Mouse (Mus musculus) gonadal fat pad, adult 2 months (tissue): ENCODE data around the gene Apol8. TPM values are rescaled to one million over a fixed set of nuclear protein-coding genes. Genes with fewer than 3 reads are reported as not detected.

Source experiments
- DNase-seq: peaks from one replicate; pipeline ENCODE4 v3.0.0-alpha.2; 2012; ENCODE audit warnings: low read depth
- polyA plus RNA-seq: library from polyadenylated mRNA; depleted of rRNA; stranded (reverse); fragments of >200 nt; gene quantifications from 2 replicates; pipeline ENCODE4 v1.2.3, GENCODE M21; 2012

The Apol8 gene
- polyA plus RNA-seq, 1 experiment, result 0.07 TPM

- no peak for DNase-seq
Observed at GRCm38 (mm10) chr15:77785807-77786206, 29.0 kb upstream of the Apol8 start.

DNA sequence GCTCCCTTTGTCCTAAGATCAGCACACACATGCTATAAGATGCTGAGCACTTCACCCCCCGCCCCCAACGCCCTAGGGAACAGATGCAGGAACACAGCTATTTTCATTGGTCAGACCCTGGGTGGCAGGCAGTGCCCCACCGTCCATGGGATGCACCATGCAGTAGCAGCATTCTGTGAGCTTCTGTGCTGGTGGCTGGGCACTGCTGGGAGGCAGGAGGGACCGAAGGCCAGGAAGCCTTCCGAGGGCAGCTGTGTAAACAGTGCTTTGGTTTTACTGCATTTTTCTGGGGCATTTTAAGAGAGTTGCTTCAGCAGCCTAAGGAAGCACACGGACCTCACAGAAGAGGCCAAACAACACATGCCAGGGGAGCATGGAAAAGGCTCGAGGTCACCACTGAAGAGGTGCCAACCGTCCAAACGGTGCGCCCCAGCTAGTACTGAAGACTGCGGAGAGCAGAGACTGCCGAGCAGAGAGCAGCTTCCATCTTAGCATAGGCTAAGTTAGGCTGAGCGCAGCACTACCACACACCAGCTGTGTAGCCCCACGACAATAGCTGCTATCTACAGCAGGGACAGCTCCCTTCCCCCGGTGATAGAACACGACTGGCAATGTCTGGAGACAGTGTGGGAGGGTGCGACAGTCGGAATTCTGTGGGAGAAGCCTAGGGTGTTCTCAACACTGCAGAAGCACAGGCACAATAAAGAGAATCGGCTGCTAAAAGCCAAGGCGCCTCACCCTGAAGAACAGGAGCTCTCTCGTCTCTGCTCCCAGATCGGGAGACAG lies 27.4 kb upstream of the Apol8 start:
- DNase-seq, result no peak

DNA sequence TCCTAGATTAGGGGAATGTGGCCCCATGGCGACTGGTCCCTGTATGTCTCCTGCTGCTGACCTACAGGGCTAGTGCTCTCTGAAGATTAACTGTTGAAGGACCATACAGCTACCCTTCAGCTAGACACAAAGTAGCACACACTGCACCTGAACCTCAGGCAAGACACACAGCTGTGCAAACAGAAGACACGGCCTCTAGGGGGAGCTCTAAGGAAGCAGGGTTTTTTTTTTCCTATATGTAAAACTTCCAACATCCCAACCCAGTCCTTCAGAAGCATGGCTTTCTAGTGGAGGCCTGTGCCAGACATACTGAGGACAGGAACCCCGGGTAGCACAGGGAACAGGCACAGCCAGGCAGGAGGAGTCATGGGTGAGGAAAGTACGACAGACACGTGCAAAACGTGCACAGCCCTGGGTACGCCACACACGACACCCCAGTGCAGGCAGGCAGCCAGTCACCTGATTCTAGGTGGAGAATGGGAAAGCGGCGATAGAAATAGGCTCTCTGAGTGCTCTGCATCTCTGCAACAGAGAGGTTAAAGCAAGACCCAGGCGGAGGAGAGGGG lies 25.7 kb upstream of the Apol8 start:
- DNase-seq, result no peak

DNA sequence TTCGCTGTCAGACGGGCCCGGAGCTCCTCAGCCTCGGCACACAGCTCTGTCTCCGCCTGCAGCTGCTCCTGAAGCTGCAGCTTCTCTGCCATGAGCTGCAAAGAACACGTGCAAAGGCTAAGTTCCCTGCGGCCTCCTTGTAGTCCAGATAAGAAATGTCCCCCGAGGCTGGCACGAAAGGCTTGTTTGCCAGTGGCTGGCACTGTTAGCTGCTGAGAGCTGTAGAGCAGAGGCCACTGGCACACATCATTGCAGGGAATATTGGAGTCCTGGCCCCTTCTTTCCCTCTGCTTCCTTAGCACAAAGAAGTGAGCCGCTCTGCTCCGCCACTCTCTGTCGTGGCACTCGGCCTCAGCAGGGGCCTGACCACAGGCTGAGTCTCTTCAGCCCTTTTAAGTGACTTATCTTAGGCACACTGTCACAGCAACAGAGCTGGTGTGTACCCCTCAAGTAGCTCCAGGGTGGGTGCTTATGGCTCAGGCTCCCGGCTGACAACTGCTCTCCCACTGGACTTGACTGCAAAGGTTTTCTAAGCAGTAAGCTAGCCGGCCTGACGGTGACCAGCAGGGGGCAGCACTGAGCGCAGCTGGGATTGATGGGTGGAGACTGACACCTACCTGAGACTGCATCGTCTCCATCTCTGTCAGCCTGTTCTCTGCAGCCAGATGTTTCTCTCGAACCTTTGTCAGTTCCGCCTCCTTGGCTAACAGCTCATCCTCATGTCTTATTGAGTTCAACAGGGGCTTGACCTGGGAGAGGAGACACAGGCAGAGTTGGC lies 18.6 kb upstream of the Apol8 start:
- no peak for DNase-seq

DNA sequence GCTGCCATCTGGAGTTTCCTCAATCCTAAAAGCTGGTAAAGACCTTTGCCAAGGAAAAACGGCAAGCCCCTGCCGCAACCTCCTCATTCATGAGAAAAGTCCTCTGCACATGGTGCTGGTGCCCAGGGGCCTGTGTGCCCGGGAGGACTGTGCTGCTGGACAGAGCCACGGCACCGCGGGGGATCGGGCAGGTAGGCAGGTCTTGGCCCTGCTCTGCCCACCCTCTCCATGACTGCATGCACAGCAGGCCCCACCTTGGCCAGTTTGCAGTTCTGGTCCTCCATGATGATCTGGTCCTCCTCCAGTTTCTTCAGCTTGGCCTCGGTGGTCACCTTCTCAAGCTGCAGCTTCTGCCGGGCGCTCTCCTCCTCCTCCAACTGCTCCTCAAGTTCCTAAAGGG lies 17.5 kb upstream of the Apol8 start:
- DNase-seq, result no peak

- no peak for DNase-seq
Observed at GRCm38 (mm10) chr15:77773099-77773915, 16.5 kb upstream of the Apol8 start.

DNA sequence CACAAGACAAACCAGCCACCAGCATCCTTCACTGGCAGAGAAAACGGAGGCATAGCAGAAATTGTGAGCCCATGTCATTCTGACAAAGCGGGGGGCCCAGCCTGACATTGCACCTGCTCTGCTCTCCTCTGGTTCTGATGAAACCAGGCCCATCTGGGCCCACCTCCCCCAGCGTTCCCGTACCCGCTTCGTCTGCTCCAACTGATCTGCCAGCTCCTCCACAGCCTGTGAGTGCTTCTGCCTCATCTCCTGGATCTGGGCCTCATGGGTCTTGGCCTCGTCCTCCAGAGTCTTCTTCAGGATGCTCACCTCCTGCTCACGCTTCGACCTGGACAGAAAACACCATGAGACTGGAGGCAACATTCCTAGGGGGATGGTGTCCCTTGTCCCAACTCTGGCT lies 14.1 kb upstream of the Apol8 start:
- DNase-seq, result no peak

DNA sequence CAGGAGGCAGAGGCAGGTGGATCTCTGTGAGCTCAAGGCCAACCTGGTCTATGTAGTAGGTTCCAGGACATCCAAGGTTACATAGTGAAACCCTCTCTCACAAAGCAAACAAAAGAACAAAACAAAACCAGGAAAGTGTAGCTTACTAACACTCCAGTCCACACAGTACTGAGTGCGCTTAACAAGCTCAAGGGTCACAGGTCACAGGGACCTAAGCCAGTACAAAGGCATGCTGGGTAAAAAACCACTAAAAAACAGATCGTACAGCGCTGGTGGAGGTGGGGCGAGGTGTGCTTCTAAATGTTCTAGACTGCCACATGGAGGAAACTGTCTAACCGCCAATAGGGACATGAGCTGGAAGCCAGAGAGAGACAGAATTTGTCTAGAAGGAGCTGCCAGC lies 13.5 kb upstream of the Apol8 start:
- DNase-seq, result no peak

DNA sequence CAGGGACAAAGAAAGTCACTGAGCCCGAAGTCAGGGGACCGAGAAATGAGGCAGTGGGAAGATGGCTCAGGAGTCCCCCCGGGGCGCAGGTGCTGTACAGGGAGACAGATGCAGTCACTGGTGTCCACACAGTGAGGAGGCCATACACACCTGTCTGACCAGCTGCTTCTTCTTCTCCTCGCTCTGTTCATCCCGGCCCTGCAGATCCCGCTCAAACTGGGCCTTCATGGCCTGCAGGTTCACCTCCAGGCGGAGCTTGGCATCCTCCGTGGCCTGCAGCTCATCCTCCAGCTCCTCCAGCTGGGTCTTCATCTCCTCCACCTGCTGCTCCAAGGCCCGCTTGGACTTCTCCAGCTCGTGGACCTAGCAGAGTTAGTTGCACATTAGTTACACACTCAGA lies 10.2 kb upstream of the Apol8 start:
- DNase-seq, result no peak

GRCm38 (mm10) chr15:77765484-77766093 lies 8.8 kb upstream of the Apol8 start:
- no peak for DNase-seq

GRCm38 (mm10) chr15:77764391-77765006 lies 7.7 kb upstream of the Apol8 start:
- DNase-seq, result no peak

DNA sequence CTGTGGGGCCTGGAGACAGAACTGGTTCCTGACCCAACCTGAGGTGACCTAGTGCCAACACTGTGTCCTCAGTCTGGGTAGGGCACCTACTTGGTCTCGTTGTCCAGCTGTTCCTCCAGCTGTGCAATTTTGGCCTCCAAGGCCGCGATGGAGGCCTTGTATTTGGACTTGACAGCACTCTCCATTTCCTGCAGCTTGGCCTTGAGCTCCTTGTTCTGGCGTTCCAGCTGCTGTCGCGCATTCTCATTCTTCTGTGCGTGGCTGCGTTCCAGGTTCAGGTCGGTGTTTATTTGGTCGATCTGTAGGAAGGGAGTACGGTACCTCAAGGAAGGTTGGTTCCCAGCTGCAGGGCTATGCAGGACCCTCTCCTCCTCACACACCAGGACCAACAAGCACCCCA lies 6.9 kb upstream of the Apol8 start:
- no peak for DNase-seq

DNA sequence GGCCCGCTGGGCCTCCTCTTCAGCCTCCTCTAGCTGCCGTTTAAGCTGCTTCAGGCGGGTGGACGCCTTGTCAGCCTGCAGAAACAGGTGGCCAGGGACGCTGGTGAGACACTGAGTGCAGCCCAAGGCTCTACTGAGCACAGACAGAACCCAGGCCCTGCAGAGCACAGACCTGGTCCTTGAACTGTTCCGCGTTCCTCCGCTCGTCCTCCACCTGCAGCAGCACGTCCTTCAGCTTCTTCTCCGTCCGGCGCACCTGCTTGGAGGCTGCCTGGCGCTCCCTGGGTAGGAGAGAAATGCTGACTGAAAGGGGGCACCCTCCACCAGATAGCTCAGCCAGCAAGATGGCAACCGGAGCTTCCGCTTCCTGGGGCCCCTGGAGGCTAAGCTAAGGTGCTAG lies 6.2 kb upstream of the Apol8 start:
- no peak for DNase-seq

DNA sequence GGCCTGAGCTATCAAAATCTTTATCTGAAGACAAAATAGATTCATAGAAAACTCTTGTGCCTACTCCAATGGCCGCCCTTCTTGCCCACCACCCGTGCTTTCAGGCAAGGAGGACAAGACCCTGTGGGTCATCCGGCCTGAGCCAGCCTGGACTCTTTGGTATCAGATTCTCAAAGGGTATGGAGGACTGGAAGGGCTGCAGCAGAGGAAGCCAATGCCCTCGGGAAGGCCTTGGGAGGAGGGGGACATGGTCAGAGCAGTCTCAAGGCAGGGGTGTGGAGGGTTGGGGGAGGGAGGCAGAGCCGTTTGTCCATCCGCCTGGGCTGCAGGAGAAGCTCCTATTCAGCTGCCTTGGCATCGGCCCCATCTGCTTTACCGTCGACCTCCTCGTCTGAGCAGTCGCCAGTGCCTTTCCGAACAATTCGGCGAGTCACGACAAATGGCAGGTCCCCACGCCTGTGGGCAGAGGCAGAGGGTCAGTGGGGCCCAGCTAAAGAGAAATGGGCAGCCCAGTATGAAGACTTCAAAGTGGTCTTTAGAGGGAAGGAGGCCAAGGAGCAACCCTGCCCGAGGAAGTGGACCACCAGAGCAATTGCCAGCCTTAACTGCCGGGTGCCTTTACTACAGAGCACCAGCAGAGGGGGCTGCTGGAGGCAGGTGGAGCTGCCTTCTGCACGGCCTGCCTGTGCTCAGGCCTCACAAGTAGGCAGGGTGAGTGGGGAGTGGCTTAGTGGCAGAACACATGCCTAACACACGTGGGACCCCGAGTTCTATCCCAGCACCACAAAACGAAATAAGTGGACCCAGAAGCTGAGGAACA lies 5.0 kb upstream of the Apol8 start:
- no peak for DNase-seq

GRCm38 (mm10) chr15:77761083-77761482 lies 4.3 kb upstream of the Apol8 start:
- DNase-seq, result no peak

- no peak for DNase-seq
Observed at GRCm38 (mm10) chr15:77760037-77760436, 3.2 kb upstream of the Apol8 start.

- no peak for DNase-seq
Observed at GRCm38 (mm10) chr15:77757586-77758226, 903 bp upstream of the Apol8 start.

DNA sequence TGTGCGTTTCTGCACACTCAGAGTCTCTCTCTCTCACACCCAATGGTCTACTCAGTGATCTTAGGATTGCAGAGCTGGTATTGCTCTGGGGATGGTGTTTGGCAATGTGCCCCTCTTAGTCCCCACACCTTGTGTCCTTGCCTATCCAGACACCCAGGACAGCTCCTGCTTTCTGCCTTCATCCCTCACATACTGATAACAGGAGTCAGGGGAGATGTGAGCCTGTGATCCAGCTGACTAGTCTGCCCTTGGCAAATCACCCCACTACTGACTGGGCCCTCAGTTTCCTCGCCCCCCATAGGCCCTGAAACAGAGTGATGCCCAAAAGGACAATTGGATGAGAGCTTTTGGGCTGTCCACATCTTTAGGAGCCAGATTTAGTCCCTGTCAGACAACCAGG lies 722 bp downstream of the Apol8 start:
- DNase-seq, result no peak

DNA sequence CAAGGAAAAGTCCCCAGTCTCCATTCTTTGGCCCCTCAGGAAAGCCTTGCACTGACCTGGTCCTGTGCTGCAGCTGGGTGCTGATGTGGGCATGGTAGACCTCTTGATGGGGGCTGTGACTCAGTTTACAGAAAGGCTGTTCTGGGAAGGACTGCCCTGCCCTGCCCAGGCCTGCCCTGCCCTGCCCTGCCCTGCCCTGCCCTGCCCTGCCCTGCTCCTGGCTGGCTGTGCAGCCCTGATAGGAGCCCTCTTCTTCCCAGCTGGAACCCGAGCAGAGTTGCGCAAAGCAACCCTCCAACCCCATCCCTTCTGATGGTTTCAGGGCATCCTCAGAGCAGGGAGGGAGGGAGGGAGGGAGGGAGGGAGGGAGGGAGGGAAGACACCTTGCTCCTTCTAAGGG lies 1.7 kb downstream of the Apol8 start:
- DNase-seq, result no peak

- DNase-seq, result no peak
Observed at GRCm38 (mm10) chr15:77752443-77752842, 4.4 kb downstream of the Apol8 start.
